Mouse (Mus musculus): ENCODE measurements around the gene Ccnd3. TPM values are rescaled to one million over a fixed set of nuclear protein-coding genes. Genes with fewer than 3 reads are reported as not detected.
A peak's percentile ranks its signal among the peaks of the same experiment; 100 is the strongest.

Ccnd3 gene
- polyA plus RNA-seq, 1 experiment = 68.5 TPM

DNA sequence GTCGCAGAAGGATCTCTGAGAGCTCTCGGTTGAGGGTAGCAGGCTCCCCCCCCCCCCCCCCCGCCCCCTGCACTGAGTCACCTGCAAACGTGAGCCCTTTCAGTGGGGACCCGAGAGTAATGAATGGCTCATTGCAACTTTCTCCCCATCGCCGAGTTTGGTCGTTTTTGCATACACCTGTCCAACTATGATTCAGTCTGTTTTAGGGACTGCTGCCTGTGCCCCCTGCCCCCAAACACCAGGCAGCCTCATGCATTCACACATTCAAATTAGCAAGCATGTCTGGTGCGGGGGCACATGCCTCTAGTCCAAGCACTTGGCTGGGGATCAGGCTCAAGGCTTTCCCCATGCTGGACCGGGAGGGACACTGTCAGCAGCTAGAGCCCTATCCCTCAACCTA is 49.8 kb downstream of the Ccnd3 start:
- no peak for TF ChIP-seq CTCF (IDR thresholded peaks at IDR 0.05; ENCODE audit: borderline replicate concordance, extremely low read depth, insufficient read depth, insufficient read length)
- TF ChIP-seq POLR2A (IDR thresholded peaks at IDR 0.05; ENCODE audit: borderline replicate concordance, extremely low read depth, insufficient read depth, insufficient read length, poor library complexity, severe bottlenecking) = no peak
- no peak for DNase-seq (ENCODE audit: low read depth)

GRCm38 (mm10) chr17:47557179-47557578 is 52.3 kb downstream of the Ccnd3 start:
- TF ChIP-seq CTCF (IDR thresholded peaks at IDR 0.05; ENCODE audit: borderline replicate concordance, extremely low read depth, insufficient read depth, insufficient read length) (no peak), POLR2A (IDR thresholded peaks at IDR 0.05; ENCODE audit: borderline replicate concordance, extremely low read depth, insufficient read depth, insufficient read length, poor library complexity, severe bottlenecking) (no peak)
- no peak for DNase-seq (ENCODE audit: low read depth)

DNA sequence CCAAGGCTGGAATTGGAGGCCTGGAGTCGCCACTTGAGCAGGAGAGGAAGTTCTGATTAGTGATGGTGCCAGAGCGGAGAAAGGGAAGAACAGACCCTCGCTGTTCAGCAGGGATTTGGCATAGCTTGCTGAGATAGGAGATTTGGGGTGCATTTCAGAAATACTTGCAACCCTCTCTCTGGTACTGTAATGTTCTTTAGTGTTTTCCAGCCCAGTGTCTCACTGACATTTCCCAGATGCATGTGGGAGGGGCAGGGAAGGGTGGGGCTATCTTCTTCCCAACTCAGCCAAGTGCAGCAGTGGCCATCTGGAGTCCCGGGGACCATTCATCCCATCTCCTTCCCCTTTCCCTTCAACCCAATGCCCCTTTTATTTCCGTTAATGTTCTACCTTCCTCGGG is 54.9 kb downstream of the Ccnd3 start:
- TF ChIP-seq CTCF (IDR thresholded peaks at IDR 0.05; ENCODE audit: borderline replicate concordance, extremely low read depth, insufficient read depth, insufficient read length) = no peak
- no peak for TF ChIP-seq POLR2A (IDR thresholded peaks at IDR 0.05; ENCODE audit: borderline replicate concordance, extremely low read depth, insufficient read depth, insufficient read length, poor library complexity, severe bottlenecking)
- no peak for DNase-seq (ENCODE audit: low read depth)

DNA sequence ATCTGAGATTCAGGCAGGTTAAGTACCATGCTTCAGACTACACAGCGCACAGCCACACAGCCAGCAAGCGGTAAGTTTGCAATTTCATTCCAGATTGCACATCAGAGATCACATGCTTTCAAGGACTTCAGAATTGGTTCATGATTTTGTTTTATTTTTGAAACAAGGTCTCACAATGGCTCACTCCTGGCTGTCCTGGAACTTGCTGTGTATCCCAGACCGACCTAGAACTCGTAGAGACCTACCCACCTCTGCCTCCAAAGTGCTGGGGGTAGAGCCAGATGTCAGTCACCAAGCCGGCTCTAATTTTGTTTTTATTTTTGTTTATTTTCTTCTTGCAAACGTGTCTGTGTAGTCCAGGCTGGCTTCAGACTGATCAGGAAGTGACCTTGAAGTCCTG is 58.0 kb downstream of the Ccnd3 start:
- TF ChIP-seq CTCF (IDR thresholded peaks at IDR 0.05; ENCODE audit: borderline replicate concordance, extremely low read depth, insufficient read depth, insufficient read length) (no peak), POLR2A (IDR thresholded peaks at IDR 0.05; ENCODE audit: borderline replicate concordance, extremely low read depth, insufficient read depth, insufficient read length, poor library complexity, severe bottlenecking) (no peak)

DNA sequence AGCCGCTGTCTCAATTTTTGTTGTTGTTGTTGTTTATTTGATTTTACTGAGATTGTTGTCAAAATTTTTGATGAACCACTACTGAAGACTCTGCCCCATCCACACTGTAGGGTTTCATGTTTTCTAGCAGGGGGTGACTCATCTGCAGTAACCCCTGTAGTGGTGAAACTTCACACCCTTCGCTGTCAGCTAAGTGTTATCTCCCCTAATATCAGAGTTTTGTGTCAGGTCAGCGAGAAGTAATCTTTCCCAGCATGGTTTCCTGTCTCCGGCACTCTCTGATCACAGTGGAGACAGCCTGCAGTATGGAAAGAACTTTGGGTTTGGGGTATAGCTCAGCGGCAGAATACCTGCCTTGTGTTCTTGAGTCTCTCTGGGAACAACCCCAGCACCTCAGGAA is 59.8 kb downstream of the Ccnd3 start:
- no peak for TF ChIP-seq POLR2A (IDR thresholded peaks at IDR 0.05; ENCODE audit: borderline replicate concordance, extremely low read depth, insufficient read depth, insufficient read length, poor library complexity, severe bottlenecking)
- TF ChIP-seq CTCF (IDR thresholded peaks at IDR 0.05; ENCODE audit: borderline replicate concordance, extremely low read depth, insufficient read depth, insufficient read length) = no peak
- DNase-seq (ENCODE audit: low read depth) = no peak

More for the DNA sequence above, 58.0 kb downstream of the Ccnd3 start:
- no peak for DNase-seq (ENCODE audit: low read depth)

- TF ChIP-seq POLR2A (IDR thresholded peaks at IDR 0.05; ENCODE audit: borderline replicate concordance, extremely low read depth, insufficient read depth, insufficient read length, poor library complexity, severe bottlenecking) (no peak), CTCF (IDR thresholded peaks at IDR 0.05; ENCODE audit: borderline replicate concordance, extremely low read depth, insufficient read depth, insufficient read length) (no peak)
- DNase-seq (ENCODE audit: low read depth) = peak; percentile 58
Measured at GRCm38 (mm10) chr17:47566133-47566532, 61.3 kb downstream of the Ccnd3 start.

DNA sequence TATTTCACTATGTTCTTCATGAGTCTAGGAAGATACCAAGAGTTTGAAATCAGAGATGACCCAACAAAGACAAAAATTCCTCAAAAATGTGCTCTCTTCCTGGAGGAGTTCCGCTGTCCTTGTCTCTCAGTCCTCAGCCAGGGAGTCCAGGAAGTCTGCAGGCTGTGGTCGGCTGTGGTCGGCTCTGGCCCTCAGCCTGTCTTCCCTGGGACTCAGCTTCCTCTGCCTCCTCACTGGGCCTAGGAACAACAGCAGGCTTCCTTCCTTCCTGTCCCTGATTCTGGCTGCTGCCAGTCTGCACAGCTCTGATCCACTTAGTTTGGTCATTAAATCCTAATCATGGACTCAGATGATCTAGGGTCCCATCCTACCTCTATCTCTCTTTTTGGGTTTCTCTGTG is 62.4 kb downstream of the Ccnd3 start:
- no peak for DNase-seq (ENCODE audit: low read depth)
- TF ChIP-seq POLR2A (IDR thresholded peaks at IDR 0.05; ENCODE audit: borderline replicate concordance, extremely low read depth, insufficient read depth, insufficient read length, poor library complexity, severe bottlenecking) = no peak
- no peak for TF ChIP-seq CTCF (IDR thresholded peaks at IDR 0.05; ENCODE audit: borderline replicate concordance, extremely low read depth, insufficient read depth, insufficient read length)

DNA sequence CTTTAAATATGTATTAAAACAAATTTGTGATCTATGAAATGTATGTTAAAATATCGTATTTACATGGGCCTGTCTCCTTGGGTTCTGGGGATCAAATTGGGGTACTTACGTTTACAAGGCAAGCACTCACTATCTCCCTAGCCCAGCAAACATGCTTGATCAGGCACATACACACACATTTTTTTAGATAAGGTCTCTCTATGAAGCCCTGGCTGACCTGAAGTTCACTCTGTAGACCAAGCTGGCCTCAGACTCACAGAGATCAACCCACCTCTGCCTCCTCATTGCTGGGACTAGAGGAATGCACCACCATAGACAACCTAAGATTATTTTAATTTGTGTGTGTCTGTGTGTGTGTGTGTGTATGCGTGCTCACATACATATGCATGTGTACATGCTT is 63.5 kb downstream of the Ccnd3 start:
- no peak for DNase-seq (ENCODE audit: low read depth)
- TF ChIP-seq CTCF (IDR thresholded peaks at IDR 0.05; ENCODE audit: borderline replicate concordance, extremely low read depth, insufficient read depth, insufficient read length) (no peak), POLR2A (IDR thresholded peaks at IDR 0.05; ENCODE audit: borderline replicate concordance, extremely low read depth, insufficient read depth, insufficient read length, poor library complexity, severe bottlenecking) (no peak)

DNA sequence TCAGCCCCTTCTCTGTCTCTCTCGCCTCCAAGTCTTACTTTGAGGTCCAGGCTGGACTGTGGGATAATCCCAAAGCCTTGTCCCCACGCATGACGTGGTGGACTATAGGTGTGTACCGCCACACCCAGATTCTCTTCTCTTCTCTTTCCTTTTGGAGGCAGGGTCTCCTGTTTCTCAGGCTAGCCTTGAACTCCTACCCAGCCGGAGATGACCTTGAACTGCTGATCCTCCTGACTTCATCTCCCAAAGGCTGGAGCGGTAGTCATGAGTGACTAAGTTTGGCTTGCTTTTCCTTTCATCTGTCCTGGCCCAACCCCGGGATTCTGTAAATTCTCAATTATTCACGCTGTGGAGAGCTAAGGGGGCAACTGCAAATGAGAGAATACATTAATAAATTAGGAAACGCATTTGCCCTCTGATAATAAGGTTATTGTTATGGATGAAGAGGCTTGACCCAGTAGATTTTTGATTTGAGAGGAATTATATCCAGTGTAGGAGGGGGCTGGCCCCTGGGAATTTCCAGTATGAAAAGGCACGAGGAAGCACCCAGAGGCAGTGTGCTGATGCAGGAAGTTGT is 64.2 kb downstream of the Ccnd3 start:
- no peak for TF ChIP-seq POLR2A (IDR thresholded peaks at IDR 0.05; ENCODE audit: borderline replicate concordance, extremely low read depth, insufficient read depth, insufficient read length, poor library complexity, severe bottlenecking)
- no peak for TF ChIP-seq CTCF (IDR thresholded peaks at IDR 0.05; ENCODE audit: borderline replicate concordance, extremely low read depth, insufficient read depth, insufficient read length)
- DNase-seq (ENCODE audit: low read depth) = peak; percentile 23

- no peak for DNase-seq (ENCODE audit: low read depth)
- TF ChIP-seq CTCF (IDR thresholded peaks at IDR 0.05; ENCODE audit: borderline replicate concordance, extremely low read depth, insufficient read depth, insufficient read length) (no peak), POLR2A (IDR thresholded peaks at IDR 0.05; ENCODE audit: borderline replicate concordance, extremely low read depth, insufficient read depth, insufficient read length, poor library complexity, severe bottlenecking) (no peak)
Measured at GRCm38 (mm10) chr17:47571621-47572020, 66.8 kb downstream of the Ccnd3 start.

GRCm38 (mm10) chr17:47572436-47572835 is 67.6 kb downstream of the Ccnd3 start:
- DNase-seq (ENCODE audit: low read depth) = no peak
- TF ChIP-seq POLR2A (IDR thresholded peaks at IDR 0.05; ENCODE audit: borderline replicate concordance, extremely low read depth, insufficient read depth, insufficient read length, poor library complexity, severe bottlenecking) = no peak
- no peak for TF ChIP-seq CTCF (IDR thresholded peaks at IDR 0.05; ENCODE audit: borderline replicate concordance, extremely low read depth, insufficient read depth, insufficient read length)

- DNase-seq (ENCODE audit: low read depth) = no peak
- TF ChIP-seq CTCF (IDR thresholded peaks at IDR 0.05; ENCODE audit: borderline replicate concordance, extremely low read depth, insufficient read depth, insufficient read length) (no peak), POLR2A (IDR thresholded peaks at IDR 0.05; ENCODE audit: borderline replicate concordance, extremely low read depth, insufficient read depth, insufficient read length, poor library complexity, severe bottlenecking) (no peak)
Measured at GRCm38 (mm10) chr17:47574028-47574427, 69.2 kb downstream of the Ccnd3 start.

Measured in brain, embryonic 14.5 days (tissue).